Mouse (Mus musculus): ENCODE results near the gene Kazn.

GRCm38 (mm10) chr4:142074060-142074732, 165.0 kb downstream of the Kazn start:
- TF ChIP-seq POLR2A (IDR thresholded peaks at IDR 0.05; ENCODE audit: borderline replicate concordance, extremely low read depth, low read depth, low read length) (no peak), CTCF (IDR thresholded peaks at IDR 0.05; ENCODE audit: insufficient read depth, low read length) (no peak)
